Mouse (Mus musculus): ENCODE results near the gene Mlx.

DNA sequence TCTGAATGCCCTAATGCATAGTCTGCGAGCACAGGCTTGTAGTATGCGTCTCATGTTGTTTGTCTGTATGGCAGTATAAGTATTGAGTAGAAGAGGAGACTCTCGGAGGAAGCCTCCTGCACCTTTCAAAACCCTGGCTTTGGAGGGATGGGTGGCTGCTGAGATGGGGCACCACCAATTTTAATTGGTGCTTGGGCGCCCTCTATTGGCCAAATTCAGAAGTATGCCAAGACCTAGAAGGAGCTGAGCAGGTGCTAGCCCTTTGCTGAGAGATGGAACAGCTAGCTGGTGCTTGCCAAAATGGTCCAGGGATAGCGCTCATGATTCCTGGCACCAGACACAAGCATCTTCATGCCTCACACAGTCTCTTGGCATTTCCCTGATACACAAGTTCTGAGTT is 29.2 kb upstream of the Mlx start:
- TF ChIP-seq GATA1 (IDR thresholded peaks at IDR 0.05; ENCODE audit: low read length) (no peak), TAL1 (IDR thresholded peaks at IDR 0.05; ENCODE audit: low read length) (no peak)
